Mouse (Mus musculus) olfactory bulb, adult 2 months (tissue): Measurements from ENCODE around the gene Ccdc191.

Experiments used
- CTCF ChIP-seq: fragments of 200-500 bp; IDR thresholded peaks from 2 replicates; pipeline ENCODE4 v1.5.1; 2012; ENCODE audit warnings: low read depth, mild to moderate bottlenecking, low read length, moderate library complexity; ENCODE audit not compliant: insufficient read depth
- POLR2A ChIP-seq: fragments of 200-500 bp; IDR thresholded peaks from 2 replicates; pipeline ENCODE4 v1.6.1; 2012; ENCODE audit warnings: mild to moderate bottlenecking, low read depth, low read length, moderate library complexity; ENCODE audit not compliant: insufficient read depth

DNA sequence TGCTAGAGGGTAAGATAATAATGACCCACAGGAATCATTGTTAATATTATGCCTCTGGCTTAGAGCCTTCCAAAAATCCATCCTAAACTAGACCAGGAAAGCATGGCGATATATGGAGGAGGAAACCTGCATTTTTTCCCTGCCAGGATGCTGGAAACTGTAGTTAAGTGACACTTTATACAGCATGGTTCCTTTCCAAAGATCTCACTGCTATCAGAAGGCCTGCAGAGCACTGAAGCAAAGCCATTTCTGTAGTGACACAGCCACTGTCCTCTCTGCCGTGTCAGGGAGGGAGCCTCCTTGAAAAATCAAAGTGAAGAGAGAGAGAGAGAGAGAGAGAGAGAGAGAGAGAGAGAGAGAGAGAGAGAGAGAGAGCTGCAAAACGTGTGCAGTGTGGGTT lies 33.0 kb downstream of the Ccdc191 start:
- TF ChIP-seq CTCF (no peak), POLR2A (no peak)
